ENCODE assay signal across 14 mouse cellular contexts in genomic region chr4:153082166-153082565, GRCm38 (mm10).
DNase-seq lines count a peak whose midpoint lies in the region; ATAC-seq and TF ChIP-seq lines count a peak whose summit lies in the region.
"Had no signal": no experiment of that assay in that cellular context is flagged by ENCODE, and none has a peak within 500 bp of the region (broad histone marks: within the 10 kb centered on the region; RNA-seq: fewer than 3 reads in every experiment).

No protein-coding gene starts in this region.

- ATAC-seq in liver, postnatal 0 days = no peak
- ATAC-seq in midbrain, embryonic 14.5 days (ENCODE audit: low FRiP score, low TSS enrichment) = no peak; the same call in 1 of the 2 replicates

- H3K4me2 ChIP-seq in liver, postnatal 0 days (ENCODE audit: low read depth, low read length) = no peak overlapping the region
- peak overlapping the region; percentile 19; the same call in 1 of the 2 replicates for H3K4me2 ChIP-seq in midbrain, embryonic 14.5 days (ENCODE audit: low read length)
- H3K4me2 ChIP-seq: neural tube, embryonic 12.5 days had no signal

- H3K27me3 ChIP-seq in heart, embryonic 10.5 days (ENCODE audit: insufficient read depth, poor library complexity, severe bottlenecking) = 0 out of 2 replicates have a peak, but pooled peaks cover 3% of the 10 kb centered on the region
- H3K27me3 ChIP-seq in liver, postnatal 0 days (ENCODE audit: insufficient read depth, low read length) = no peaks in the 10 kb centered on the region
- H3K27me3 ChIP-seq in midbrain, embryonic 14.5 days (ENCODE audit: control insufficient read depth, insufficient read depth, low read length) = no peaks in the 10 kb centered on the region
- H3K27me3 ChIP-seq: neural tube, embryonic 12.5 days had no signal

- 25% methylated on average over 14 of the region's 14 CpGs for WGBS in heart, embryonic 10.5 days
- 32% methylated on average over 14 of the region's 14 CpGs for WGBS in liver, postnatal 0 days (ENCODE audit: insufficient replicate concordance)
- WGBS in midbrain, embryonic 14.5 days = 32% methylated on average over 14 of the region's 14 CpGs

- H3K36me3 ChIP-seq in heart, embryonic 10.5 days = no peaks in the 10 kb centered on the region
- H3K36me3 ChIP-seq in liver, postnatal 0 days (replicated peaks; ENCODE audit: insufficient read depth, low read length) = no peaks in the 10 kb centered on the region
- H3K36me3 ChIP-seq in midbrain, embryonic 14.5 days (ENCODE audit: control insufficient read depth, insufficient read depth, low read length) = no peaks in the 10 kb centered on the region
- H3K36me3 ChIP-seq: hindbrain, embryonic 10.5 days; neural tube, embryonic 12.5 days had no signal

- 0 out of 2 replicates have a peak, but pooled peaks cover 4% of the 10 kb centered on the region for H3K4me1 ChIP-seq in heart, embryonic 10.5 days
- H3K4me1 ChIP-seq in liver, postnatal 0 days (ENCODE audit: insufficient read depth) = no peaks in the 10 kb centered on the region
- H3K4me1 ChIP-seq in midbrain, embryonic 14.5 days (ENCODE audit: control insufficient read depth, insufficient read depth, low read length) = no peaks in the 10 kb centered on the region
- H3K4me1 ChIP-seq: neural tube, embryonic 12.5 days had no signal

- H3K4me3 ChIP-seq in heart, embryonic 10.5 days = peak overlapping the region; percentile 15; the same call in 1 of the 2 replicates
- H3K4me3 ChIP-seq in liver, postnatal 0 days (ENCODE audit: low read depth, low read length) = no peak overlapping the region
- no peak overlapping the region for H3K4me3 ChIP-seq in midbrain, embryonic 14.5 days (replicated peaks; ENCODE audit: low read depth, low read length)
- H3K4me3 ChIP-seq in layer of hippocampus, adult 2 months = no peak overlapping the region
- H3K4me3 ChIP-seq: hindbrain, embryonic 10.5 days; neural tube, embryonic 12.5 days had no signal

- no peak overlapping the region for H3K27ac ChIP-seq in heart, embryonic 10.5 days
- no peak overlapping the region for H3K27ac ChIP-seq in liver, postnatal 0 days (ENCODE audit: low read depth)
- no peak overlapping the region for H3K27ac ChIP-seq in midbrain, embryonic 14.5 days (replicated peaks; ENCODE audit: low read depth, low read length)
- no peak overlapping the region for H3K27ac ChIP-seq in layer of hippocampus, adult 2 months
- H3K27ac ChIP-seq: hindbrain, embryonic 10.5 days; liver, embryonic 14.5 days; neural tube, embryonic 12.5 days had no signal

- H3K9me3 ChIP-seq in heart, embryonic 10.5 days = 0 out of 2 replicates have a peak, but pooled peaks cover 7% of the 10 kb centered on the region
- no peaks in the 10 kb centered on the region for H3K9me3 ChIP-seq in liver, postnatal 0 days (ENCODE audit: low read length)
- H3K9me3 ChIP-seq in midbrain, embryonic 14.5 days (ENCODE audit: control insufficient read depth, low read length) = no peaks in the 10 kb centered on the region

- TF ChIP-seq POLR2A in brain, embryonic 14.5 days (IDR thresholded peaks at IDR 0.05; ENCODE audit: borderline replicate concordance, extremely low read depth, insufficient read depth, insufficient read length, poor library complexity, severe bottlenecking) = no peak

- no peak overlapping the region for H3K9ac ChIP-seq in liver, postnatal 0 days (replicated peaks)
- H3K9ac ChIP-seq in midbrain, embryonic 14.5 days (replicated peaks; ENCODE audit: low read length) = no peak overlapping the region
- H3K9ac ChIP-seq: liver, embryonic 14.5 days; neural tube, embryonic 12.5 days had no signal

- TF ChIP-seq CTCF in liver, postnatal 0 days (IDR thresholded peaks at IDR 0.05; ENCODE audit: low read depth) = no peak
- TF ChIP-seq CTCF in brain, embryonic 14.5 days (IDR thresholded peaks at IDR 0.05; ENCODE audit: borderline replicate concordance, extremely low read depth, insufficient read depth, insufficient read length) = no peak
- TF ChIP-seq CTCF in layer of hippocampus, adult 2 months (conservative IDR thresholded peaks at IDR 0.05) = no peak

- TF ChIP-seq EP300 in liver, postnatal 0 days (IDR thresholded peaks at IDR 0.05; ENCODE audit: low read depth) = no peak

- DNase-seq in heart, embryonic 10.5 days (ENCODE audit: low spot score) = no peak
- no peak for DNase-seq in heart, adult 8-10 months (ENCODE audit: low spot score)
- peak; percentile 12 for DNase-seq in liver
- no peak for DNase-seq in liver, postnatal 0 days
- DNase-seq in brain, embryonic 14.5 days (ENCODE audit: low read depth) = peak; percentile 50
- DNase-seq in midbrain, embryonic 14.5 days = peak; percentile 58
- DNase-seq in frontal cortex, postnatal 14 days (ENCODE audit: low spot score in 2 of 2) = no peak
- no peak for DNase-seq in layer of hippocampus, adult 2 months (ENCODE audit: low spot score in 2 of 2)
- DNase-seq: adrenal gland, postnatal 25 days; cerebellum, adult 8-10 months; layer of hippocampus, adult 9-11 months had no signal

Comparison
In these comparisons a context has a peak if more than half of its experiments do, and no peak if none do; other contexts are left out.
1. DNase-seq: peak in liver (single experiment), brain, embryonic 14.5 days (single experiment) and midbrain, embryonic 14.5 days (single experiment); none in heart, embryonic 10.5 days (single experiment), heart, adult 8-10 months (single experiment), liver, postnatal 0 days (single experiment), frontal cortex, postnatal 14 days (0 of 2) and layer of hippocampus, adult 2 months (0 of 2).